Mouse (Mus musculus) retina, postnatal 1 day (tissue): ENCODE measurements around the gene Krtap28-13.

Experiments
- DNase-seq: peaks from one replicate; pipeline ENCODE4 v3.0.0-alpha.2; 2012

Krtap28-13 gene

GRCm38 (mm10) chr1:83099160-83099559 is 38.4 kb downstream of the Krtap28-13 start:
- peak; percentile 23 for DNase-seq

- no peak for DNase-seq
Observed at GRCm38 (mm10) chr1:83099580-83100137, 38.9 kb downstream of the Krtap28-13 start.

- DNase-seq, result peak; percentile 57
Observed at GRCm38 (mm10) chr1:83101891-83102290, 41.2 kb downstream of the Krtap28-13 start.

- no peak for DNase-seq
Observed at GRCm38 (mm10) chr1:83105464-83105863, 44.7 kb downstream of the Krtap28-13 start.

GRCm38 (mm10) chr1:83107410-83107978 is 46.8 kb downstream of the Krtap28-13 start:
- no peak for DNase-seq

GRCm38 (mm10) chr1:83110992-83111391 is 50.3 kb downstream of the Krtap28-13 start:
- DNase-seq, result no peak
